Mouse (Mus musculus): ENCODE results near the gene Cep78.

GRCm38 (mm10) chr19:16007131-16007530, 22.3 kb upstream of the Cep78 start:
- TF ChIP-seq CTCF (IDR thresholded peaks at IDR 0.05; ENCODE audit: borderline replicate concordance, extremely low read depth, insufficient read depth, insufficient read length) (no peak), POLR2A (IDR thresholded peaks at IDR 0.05; ENCODE audit: borderline replicate concordance, extremely low read depth, insufficient read depth, insufficient read length, poor library complexity, severe bottlenecking) (no peak)

All from brain, embryonic 14.5 days (tissue).